Mouse (Mus musculus): ENCODE measurements around the gene Garnl3.

Gene Garnl3

DNA sequence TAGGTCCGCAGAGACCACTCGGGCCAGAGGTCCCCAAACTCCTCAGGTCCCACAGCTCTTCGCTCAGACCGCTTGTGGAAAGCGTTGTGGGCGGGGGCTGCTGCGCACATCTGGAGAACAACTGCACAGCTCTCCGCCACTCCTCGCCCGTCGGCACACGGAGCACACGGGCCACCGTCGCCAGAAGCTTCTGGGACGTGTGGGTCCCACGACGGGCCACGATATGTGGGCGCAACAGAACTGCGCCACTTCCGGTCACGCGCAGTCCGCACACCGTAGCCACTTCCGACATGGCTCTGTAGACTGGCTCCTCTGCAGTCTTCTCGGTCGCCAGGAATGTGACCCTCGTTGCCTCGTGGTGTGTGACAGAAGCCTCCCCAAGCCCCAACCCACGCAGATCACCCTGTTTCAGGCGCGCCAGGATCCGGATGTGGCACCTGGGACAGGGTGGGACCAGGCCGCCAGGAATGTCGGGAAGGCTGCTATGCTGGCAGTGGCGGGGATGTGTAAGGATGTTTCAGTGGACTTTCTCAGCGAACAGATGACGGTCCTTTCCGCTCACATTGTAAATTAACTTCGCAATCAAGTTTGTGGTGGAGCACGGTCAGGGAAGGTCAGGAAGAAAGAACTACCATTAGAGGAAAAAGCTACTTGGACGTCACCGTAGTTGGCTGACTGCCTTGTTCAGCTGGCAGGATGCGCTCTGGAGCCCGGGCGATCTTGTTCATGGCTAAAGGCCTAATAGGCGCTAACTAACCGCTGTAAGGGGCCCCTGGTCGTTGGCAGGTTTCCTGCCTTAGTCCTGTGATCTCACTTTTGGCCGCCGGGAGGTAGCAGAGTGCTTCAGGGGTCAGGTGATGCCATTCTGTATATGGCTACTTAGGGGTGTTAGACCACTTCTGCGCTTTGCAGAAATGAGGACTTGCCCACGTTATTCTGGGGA lies 164.5 kb downstream of the Garnl3 start:
- peak; percentile 81 for DNase-seq

GRCm38 (mm10) chr2:32966184-32966688 lies 165.2 kb downstream of the Garnl3 start:
- no peak for DNase-seq

GRCm38 (mm10) chr2:32965511-32966183 lies 165.8 kb downstream of the Garnl3 start:
- no peak for DNase-seq

GRCm38 (mm10) chr2:32964659-32965457 lies 166.6 kb downstream of the Garnl3 start:
- no peak for DNase-seq

DNA sequence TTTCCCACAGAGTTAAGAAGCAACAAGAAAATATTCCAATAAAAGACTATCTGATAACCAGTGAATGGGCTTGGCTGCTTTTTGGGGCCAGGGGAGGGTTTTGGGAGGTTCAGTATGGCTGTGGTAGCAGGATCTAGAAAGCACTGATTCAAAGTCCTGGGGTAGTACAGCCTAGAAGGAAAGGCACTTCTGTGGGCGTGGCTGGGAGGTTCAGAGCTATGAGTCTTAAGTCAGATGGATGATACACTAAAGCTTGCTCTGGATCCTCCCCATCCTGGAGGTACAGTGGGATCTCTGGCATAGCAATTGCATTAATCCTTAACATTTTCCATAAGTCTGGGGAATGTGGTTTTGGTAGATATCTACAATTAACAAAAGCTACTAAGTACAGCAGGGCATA lies 167.5 kb downstream of the Garnl3 start:
- DNase-seq, result no peak

GRCm38 (mm10) chr2:32963544-32963943 lies 167.9 kb downstream of the Garnl3 start:
- no peak for DNase-seq

- no peak for DNase-seq
Observed at GRCm38 (mm10) chr2:32962875-32963220, 168.6 kb downstream of the Garnl3 start.

GRCm38 (mm10) chr2:32962062-32962874 lies 169.2 kb downstream of the Garnl3 start:
- DNase-seq, result peak; percentile 37

GRCm38 (mm10) chr2:32961192-32961995 lies 170.1 kb downstream of the Garnl3 start, which contains the start of the genes Rpl12 and Lrsam1:
Gene Rpl12, plus strand, starts transcription at chr2:32961559.
Gene Lrsam1, minus strand, starts transcription at chr2:32961614.
- DNase-seq, result peak; percentile 91

- DNase-seq, result no peak
Observed at GRCm38 (mm10) chr2:32960273-32960672, 171.2 kb downstream of the Garnl3 start.

- DNase-seq, result peak; percentile 35
Observed at GRCm38 (mm10) chr2:32957344-32957743, 174.1 kb downstream of the Garnl3 start.

GRCm38 (mm10) chr2:32954581-32954980 lies 176.9 kb downstream of the Garnl3 start:
- no peak for DNase-seq

DNA sequence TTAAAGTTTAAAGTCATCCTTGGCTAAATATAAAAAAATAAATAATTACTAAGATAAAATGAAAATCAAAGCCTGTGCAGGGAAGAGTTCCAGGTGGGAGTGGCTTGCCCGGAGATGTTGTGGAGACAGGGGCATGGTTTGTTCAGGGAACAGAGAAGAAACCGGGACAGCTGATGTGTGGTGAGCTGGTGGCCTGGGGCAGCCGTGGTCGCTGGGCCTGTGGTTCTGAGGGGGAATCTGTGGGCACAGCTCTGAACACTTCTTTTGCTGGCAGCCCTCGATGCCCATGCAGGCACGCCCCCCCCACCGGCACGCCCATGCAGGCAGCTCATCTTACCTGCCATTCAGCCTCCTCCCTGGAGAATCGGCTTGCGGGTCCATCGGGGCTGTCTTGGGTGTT lies 184.0 kb downstream of the Garnl3 start:
- no peak for DNase-seq

DNA sequence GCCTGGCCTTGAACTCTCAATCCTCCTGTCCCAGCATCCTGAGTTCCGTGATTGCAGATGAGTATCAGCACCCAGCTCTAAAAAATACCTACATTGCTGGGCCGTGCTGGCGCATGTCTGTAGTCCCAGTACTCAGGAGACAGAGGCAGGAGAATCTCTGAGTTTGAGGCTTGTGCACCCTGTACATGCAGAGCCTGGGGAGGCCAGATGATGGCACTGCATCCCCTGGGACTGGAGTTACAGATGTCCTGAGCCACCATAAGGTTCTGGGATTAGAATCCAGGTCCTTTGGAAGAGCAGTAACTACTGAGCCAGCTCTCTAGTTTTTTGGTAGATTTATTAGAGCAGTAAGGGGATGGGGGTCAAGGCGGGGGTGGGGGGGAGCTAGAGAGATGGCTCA lies 191.0 kb downstream of the Garnl3 start:
- no peak for DNase-seq

DNA sequence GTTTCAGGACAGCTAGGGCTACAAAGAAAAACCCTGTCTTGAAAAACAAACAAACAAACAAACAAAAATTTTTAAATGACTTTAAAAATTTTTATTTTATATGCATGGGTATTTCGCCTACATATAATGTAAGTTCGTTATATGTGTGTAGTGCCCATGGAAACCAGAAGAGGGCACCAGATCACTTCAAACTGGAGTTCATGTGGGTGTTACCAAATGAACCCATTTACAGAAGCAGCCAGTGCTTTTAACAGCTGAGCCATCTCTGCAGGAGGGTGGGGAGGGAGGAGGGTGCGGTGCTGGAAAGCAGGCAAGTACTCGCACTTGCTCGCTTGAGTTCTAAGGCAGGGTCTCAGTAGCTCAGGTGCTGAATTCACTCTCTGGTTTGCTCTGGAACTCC lies 192.0 kb downstream of the Garnl3 start:
- peak; percentile 48 for DNase-seq

GRCm38 (mm10) chr2:32938741-32939140 lies 192.7 kb downstream of the Garnl3 start:
- DNase-seq, result no peak

Data from right cerebral cortex, postnatal 4 days (tissue).